Mouse (Mus musculus): ENCODE results near the gene Wars2. TPM values are rescaled to one million over a fixed set of nuclear protein-coding genes. Genes with fewer than 3 reads are reported as not detected.
A peak's percentile ranks its signal among the peaks of the same experiment; 100 is the strongest.

The Wars2 gene
- polyA plus RNA-seq, 1 experiment, result 0.04 TPM

DNA sequence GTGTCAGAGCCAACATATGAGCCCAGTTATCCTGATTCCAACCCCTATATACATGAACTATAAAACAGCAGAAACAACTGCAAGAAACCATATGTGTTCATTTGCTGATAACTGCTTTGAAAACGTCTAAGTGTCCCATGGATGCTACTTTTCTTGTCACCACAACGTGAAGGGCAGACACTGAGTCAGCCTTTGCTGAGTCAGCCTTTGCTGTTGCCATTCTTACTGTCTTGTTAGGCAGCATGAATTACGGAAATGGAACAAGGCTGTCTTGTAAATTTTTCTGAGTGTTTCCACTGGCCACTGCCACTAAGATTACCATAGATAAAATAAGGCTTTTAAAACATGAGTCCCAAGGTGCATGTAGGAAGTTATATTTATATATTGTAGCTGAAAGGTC, 7.0 kb downstream of the Wars2 start:
- TF ChIP-seq TAL1 (IDR thresholded peaks at IDR 0.05; ENCODE audit: low read length) (no peak), GATA1 (IDR thresholded peaks at IDR 0.05; ENCODE audit: low read length) (no peak)
- H3K4me1 ChIP-seq (ENCODE audit: control insufficient read depth), result no peaks in the 10 kb centered on the region
- H3K36me3 ChIP-seq (ENCODE audit: control insufficient read depth), result no peaks in the 10 kb centered on the region; the same call in 1 of the 2 replicates
- no peaks in the 10 kb centered on the region for H3K27me3 ChIP-seq (ENCODE audit: control insufficient read depth)
- H3K9me3 ChIP-seq (ENCODE audit: control insufficient read depth, low read length), result no peaks in the 10 kb centered on the region
- H3K4me3 ChIP-seq (replicated peaks), result no peak overlapping the region

DNA sequence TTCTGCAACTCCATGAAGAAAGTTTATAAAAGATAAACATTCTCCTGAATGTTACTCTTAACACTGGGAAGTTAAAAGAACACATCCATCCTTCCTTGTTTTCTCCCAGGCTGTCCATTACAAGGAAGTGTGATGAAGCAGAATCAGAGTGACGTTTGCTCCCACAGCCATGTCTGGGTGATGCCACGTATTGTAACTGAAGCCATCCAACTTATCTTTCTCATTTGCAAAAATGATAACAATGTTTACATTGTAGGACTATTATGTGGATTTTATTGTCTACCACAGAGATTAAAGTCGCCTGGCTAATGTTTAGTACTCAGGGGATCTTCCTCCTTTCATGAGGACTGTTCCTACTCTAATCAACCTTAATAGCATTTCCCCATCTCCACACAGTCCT, 8.2 kb downstream of the Wars2 start:
- Histone ChIP-seq H3K4me3 (replicated peaks) (no peak overlapping the region), H3K9me3 (ENCODE audit: control insufficient read depth, low read length) (no peaks in the 10 kb centered on the region), H3K27me3 (ENCODE audit: control insufficient read depth) (no peaks in the 10 kb centered on the region), H3K4me1 (ENCODE audit: control insufficient read depth) (no peaks in the 10 kb centered on the region), H3K36me3 (ENCODE audit: control insufficient read depth) (no peaks in the 10 kb centered on the region; the same call in 1 of the 2 replicates)
- TF ChIP-seq GATA1 (IDR thresholded peaks at IDR 0.05; ENCODE audit: low read length) (no peak), TAL1 (IDR thresholded peaks at IDR 0.05; ENCODE audit: low read length) (no peak)

- Histone ChIP-seq H3K27me3 (ENCODE audit: control insufficient read depth) (no peaks in the 10 kb centered on the region), H3K9me3 (ENCODE audit: control insufficient read depth, low read length) (peaks cover 4% of the 10 kb centered on the region), H3K4me3 (replicated peaks) (no peak overlapping the region), H3K4me1 (ENCODE audit: control insufficient read depth) (peaks cover 12% of the 10 kb centered on the region), H3K36me3 (ENCODE audit: control insufficient read depth) (peaks cover 4% of the 10 kb centered on the region)
- TF ChIP-seq TAL1 (IDR thresholded peaks at IDR 0.05; ENCODE audit: low read length) (no peak), GATA1 (IDR thresholded peaks at IDR 0.05; ENCODE audit: low read length) (no peak)
Measured at GRCm38 (mm10) chr3:99156286-99156685, 15.4 kb downstream of the Wars2 start.

GRCm38 (mm10) chr3:99156987-99157386, 16.1 kb downstream of the Wars2 start:
- H3K9me3 ChIP-seq (ENCODE audit: control insufficient read depth, low read length), result peaks cover 4% of the 10 kb centered on the region
- peaks cover 4% of the 10 kb centered on the region for H3K36me3 ChIP-seq (ENCODE audit: control insufficient read depth)
- no peak for TF ChIP-seq GATA1 (IDR thresholded peaks at IDR 0.05; ENCODE audit: low read length)
- no peak for TF ChIP-seq TAL1 (IDR thresholded peaks at IDR 0.05; ENCODE audit: low read length)
- no peak overlapping the region for H3K4me3 ChIP-seq (replicated peaks)
- peaks cover 12% of the 10 kb centered on the region for H3K4me1 ChIP-seq (ENCODE audit: control insufficient read depth)
- no peaks in the 10 kb centered on the region for H3K27me3 ChIP-seq (ENCODE audit: control insufficient read depth)

GRCm38 (mm10) chr3:99157451-99158015, 16.7 kb downstream of the Wars2 start:
- TF ChIP-seq TAL1 (IDR thresholded peaks at IDR 0.05; ENCODE audit: low read length) (no peak), GATA1 (IDR thresholded peaks at IDR 0.05; ENCODE audit: low read length) (no peak)
- peaks cover 4% of the 10 kb centered on the region for H3K36me3 ChIP-seq (ENCODE audit: control insufficient read depth)
- H3K4me1 ChIP-seq (ENCODE audit: control insufficient read depth), result peaks cover 12% of the 10 kb centered on the region
- H3K4me3 ChIP-seq (replicated peaks), result no peak overlapping the region
- peaks cover 4% of the 10 kb centered on the region for H3K9me3 ChIP-seq (ENCODE audit: control insufficient read depth, low read length)
- no peaks in the 10 kb centered on the region for H3K27me3 ChIP-seq (ENCODE audit: control insufficient read depth)

DNA sequence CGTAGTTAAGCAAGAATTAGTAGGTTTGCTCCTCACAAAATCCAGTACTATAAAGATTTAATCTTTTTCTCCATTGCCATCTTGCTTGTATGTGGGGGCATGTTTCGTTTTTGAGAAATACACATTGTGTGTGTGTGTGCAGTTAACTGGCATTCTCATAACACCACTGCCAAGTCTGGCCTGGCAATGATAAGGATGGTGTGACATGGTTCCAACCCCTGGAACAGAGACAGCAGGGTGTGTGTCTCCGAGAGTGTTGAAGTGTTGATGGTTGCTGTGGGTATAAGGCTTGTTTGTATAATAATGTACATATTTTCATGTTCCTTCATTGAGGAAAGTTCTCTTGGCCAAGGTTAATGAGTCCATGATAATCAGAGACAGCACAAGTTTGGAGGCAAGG, 19.1 kb downstream of the Wars2 start:
- TF ChIP-seq TAL1 (IDR thresholded peaks at IDR 0.05; ENCODE audit: low read length) (no peak), GATA1 (IDR thresholded peaks at IDR 0.05; ENCODE audit: low read length) (no peak)
- no peaks in the 10 kb centered on the region for H3K27me3 ChIP-seq (ENCODE audit: control insufficient read depth)
- peaks cover 11% of the 10 kb centered on the region for H3K4me1 ChIP-seq (ENCODE audit: control insufficient read depth)
- H3K9me3 ChIP-seq (ENCODE audit: control insufficient read depth, low read length), result peaks cover 4% of the 10 kb centered on the region
- no peak overlapping the region for H3K4me3 ChIP-seq (replicated peaks)
- H3K36me3 ChIP-seq (ENCODE audit: control insufficient read depth), result peaks cover 4% of the 10 kb centered on the region

DNA sequence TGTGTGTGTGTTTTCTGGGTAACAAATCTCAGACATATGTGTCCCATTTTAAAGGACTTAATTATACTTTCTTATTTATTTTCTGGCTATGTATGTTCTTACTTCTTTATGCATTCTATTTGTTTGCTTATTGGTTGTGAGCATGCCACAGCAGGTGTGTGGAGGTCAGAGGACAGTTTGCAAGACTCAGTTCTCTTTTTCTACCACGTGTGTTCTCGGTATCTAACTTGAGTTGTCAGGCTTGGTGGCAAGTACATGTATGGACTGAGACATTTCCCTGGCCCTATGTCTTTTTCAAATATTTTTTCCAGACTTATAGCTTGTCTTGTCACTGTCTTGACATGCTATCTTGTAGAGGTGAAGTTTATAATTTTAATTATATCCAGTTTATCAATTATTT, 21.3 kb downstream of the Wars2 start:
- Histone ChIP-seq H3K36me3 (ENCODE audit: control insufficient read depth) (no peaks in the 10 kb centered on the region), H3K4me3 (replicated peaks) (no peak overlapping the region)
- TF ChIP-seq TAL1 (IDR thresholded peaks at IDR 0.05; ENCODE audit: low read length) (no peak), GATA1 (IDR thresholded peaks at IDR 0.05; ENCODE audit: low read length) (no peak)

DNA sequence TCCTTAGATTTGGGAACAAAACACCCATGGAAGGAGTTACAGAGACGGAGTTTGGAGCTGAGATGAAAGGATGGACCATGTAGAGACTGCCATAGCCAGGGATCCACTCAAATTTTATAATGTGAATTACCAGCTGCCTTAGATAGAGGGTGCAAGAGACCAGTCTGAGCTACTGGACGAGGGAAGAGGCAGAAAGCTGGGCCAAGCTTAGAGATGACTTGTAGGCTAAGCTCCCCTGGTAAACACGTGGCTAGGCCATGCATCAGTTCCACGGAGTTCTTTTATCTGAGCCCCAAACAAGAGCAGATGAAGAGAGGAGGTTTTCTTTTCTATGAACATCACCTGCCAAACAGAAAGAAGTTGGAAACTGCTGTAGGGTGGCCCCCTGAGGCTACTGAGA, 26.9 kb downstream of the Wars2 start:
- no peak overlapping the region for H3K4me3 ChIP-seq (replicated peaks)
- TF ChIP-seq GATA1 (IDR thresholded peaks at IDR 0.05; ENCODE audit: low read length) (no peak), TAL1 (IDR thresholded peaks at IDR 0.05; ENCODE audit: low read length) (no peak)
- H3K36me3 ChIP-seq (ENCODE audit: control insufficient read depth), result no peaks in the 10 kb centered on the region
- no peaks in the 10 kb centered on the region for H3K27me3 ChIP-seq (ENCODE audit: control insufficient read depth)
- H3K4me1 ChIP-seq (ENCODE audit: control insufficient read depth), result no peaks in the 10 kb centered on the region
- H3K9me3 ChIP-seq (ENCODE audit: control insufficient read depth, low read length), result no peaks in the 10 kb centered on the region

More for the DNA sequence above, 21.3 kb downstream of the Wars2 start:
- Histone ChIP-seq H3K4me1 (ENCODE audit: control insufficient read depth) (peaks cover 7% of the 10 kb centered on the region), H3K27me3 (ENCODE audit: control insufficient read depth) (no peaks in the 10 kb centered on the region), H3K9me3 (ENCODE audit: control insufficient read depth, low read length) (no peaks in the 10 kb centered on the region; the same call in 1 of the 2 replicates)

DNA sequence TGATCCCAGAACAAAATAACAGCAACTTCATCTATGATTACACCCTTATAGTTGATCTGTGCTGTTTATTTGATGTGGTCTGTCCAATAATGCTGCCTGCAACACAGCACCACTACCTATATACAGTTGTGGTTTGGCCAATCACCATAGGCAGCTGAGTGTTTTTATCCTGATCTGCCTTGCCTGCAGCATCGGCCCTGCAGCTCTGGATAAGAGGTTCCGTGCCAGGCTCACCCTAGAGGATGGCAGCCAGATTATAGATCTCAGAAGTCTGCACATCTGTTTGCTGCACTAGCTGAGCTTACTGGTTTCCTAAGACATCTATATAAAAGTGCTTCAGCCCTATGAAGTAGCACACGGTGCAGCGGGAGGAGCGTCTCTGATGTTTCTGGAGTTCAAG, 32.3 kb downstream of the Wars2 start:
- Histone ChIP-seq H3K4me3 (replicated peaks) (no peak overlapping the region), H3K27me3 (ENCODE audit: control insufficient read depth) (no peaks in the 10 kb centered on the region), H3K36me3 (ENCODE audit: control insufficient read depth) (no peaks in the 10 kb centered on the region), H3K9me3 (ENCODE audit: control insufficient read depth, low read length) (no peaks in the 10 kb centered on the region), H3K4me1 (ENCODE audit: control insufficient read depth) (peaks cover 14% of the 10 kb centered on the region)
- TF ChIP-seq GATA1 (IDR thresholded peaks at IDR 0.05; ENCODE audit: low read length), result no peak
- peak; percentile 47; the same call in 1 of the 3 replicates for TF ChIP-seq TAL1 (IDR thresholded peaks at IDR 0.05; ENCODE audit: low read length)

Measured in erythroblast, embryonic 14.5 days (primary cell).